Mouse (Mus musculus) testis, adult 2 months (tissue): ENCODE results near the gene Rtn4ip1. TPM values are rescaled to one million over a fixed set of nuclear protein-coding genes. Genes with fewer than 3 reads are reported as not detected.
"Not testable (repeated sequence)": the region's sequence is repeated elsewhere in the genome, so short reads cannot be mapped to it uniquely, and the experiment has no call there.

ENCODE experiments used
- H3K27ac ChIP-seq: fragments of 200-500 bp; 2 replicates; pipeline ENCODE4 v1.5.1; 2012; ENCODE audit warnings: low read depth, low read length; ENCODE audit not compliant: control insufficient read depth, insufficient read depth
- H3K27me3 ChIP-seq: fragments of 200-500 bp; 2 replicates; pipeline ENCODE4 v1.6.1; 2012; ENCODE audit warnings: mild to moderate bottlenecking, low read length, moderate library complexity; ENCODE audit not compliant: control insufficient read depth, insufficient read depth
- H3K36me3 ChIP-seq: fragments of 200-500 bp; 2 replicates; pipeline ENCODE4 v1.6.1; 2012; ENCODE audit warnings: mild to moderate bottlenecking, low read length; ENCODE audit not compliant: control insufficient read depth, insufficient read depth
- H3K4me1 ChIP-seq: fragments of 200-500 bp; 2 replicates; pipeline ENCODE4 v1.6.1; 2012; ENCODE audit warnings: low read length; ENCODE audit not compliant: control insufficient read depth, insufficient read depth
- H3K4me3 ChIP-seq: fragments of 200-500 bp; 2 replicates; pipeline ENCODE4 v1.5.1; 2012; ENCODE audit warnings: low read depth, mild to moderate bottlenecking, low read length, moderate library complexity, mixed read lengths; ENCODE audit not compliant: control insufficient read depth
- CTCF ChIP-seq: fragments of 200-500 bp; IDR thresholded peaks from 2 replicates; pipeline ENCODE4 v1.5.1; 2012; ENCODE audit warnings: low read depth, mild to moderate bottlenecking, inconsistent platforms, low read length, moderate library complexity; ENCODE audit not compliant: control insufficient read depth, insufficient read depth, insufficient replicate concordance
- POLR2A ChIP-seq: fragments of 200-500 bp; IDR thresholded peaks from 2 replicates; pipeline ENCODE4 v1.6.1; 2012; ENCODE audit warnings: low read depth, mild to moderate bottlenecking, inconsistent platforms, low read length, moderate library complexity; ENCODE audit not compliant: control insufficient read depth
- polyA plus RNA-seq: library from polyadenylated mRNA; depleted of rRNA; stranded (reverse); fragments of >200 nt; gene quantifications from 2 replicates; pipeline ENCODE4 v1.2.3, GENCODE M21; 2012

Gene Rtn4ip1
- polyA plus RNA-seq, 1 experiment: 20.8 TPM

DNA sequence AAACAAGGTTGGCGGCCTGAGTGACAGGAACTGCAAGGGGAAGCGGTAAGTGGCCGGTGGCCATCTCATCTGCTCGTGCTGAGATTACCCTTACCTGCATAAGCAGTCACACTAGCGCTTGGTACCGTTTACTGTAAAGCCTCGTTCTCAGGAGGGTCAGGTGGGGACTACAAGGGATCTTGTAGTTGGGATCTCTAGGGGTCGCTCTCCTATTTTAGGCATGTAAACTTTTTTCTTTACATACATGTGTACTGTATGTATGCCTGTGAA, 9.2 kb downstream of the Rtn4ip1 start:
- Histone ChIP-seq H3K27ac (no peak overlapping the region), H3K4me3 (no peak overlapping the region), H3K36me3 (no peaks in the 10 kb centered on the region; the same call in 1 of the 2 replicates), H3K27me3 (no peaks in the 10 kb centered on the region), H3K4me1 (no peaks in the 10 kb centered on the region)
- TF ChIP-seq POLR2A (no peak), CTCF (no peak)

DNA sequence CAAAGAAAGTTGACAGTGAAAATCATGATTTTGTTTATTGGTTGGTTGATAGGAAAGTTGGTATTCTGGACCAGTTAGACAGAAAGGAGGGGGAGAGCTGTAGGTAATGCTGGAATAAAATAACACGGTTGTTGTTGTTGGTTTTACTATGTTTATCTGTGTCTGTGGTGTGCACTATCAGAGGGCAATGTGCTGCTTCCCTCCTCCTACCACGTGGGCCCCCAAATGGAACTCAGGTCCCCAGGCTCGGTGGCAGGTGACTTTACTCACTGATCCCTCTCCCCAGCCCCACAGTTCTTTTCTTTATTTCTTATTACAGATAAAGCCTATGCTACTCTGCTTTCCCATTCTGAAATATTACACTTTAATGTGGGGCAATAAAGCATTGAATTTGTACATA, 10.6 kb downstream of the Rtn4ip1 start:
- H3K4me1 ChIP-seq: no peaks in the 10 kb centered on the region
- H3K27me3 ChIP-seq: no peaks in the 10 kb centered on the region
- no peak overlapping the region for H3K4me3 ChIP-seq
- no peak overlapping the region for H3K27ac ChIP-seq
- no peaks in the 10 kb centered on the region; the same call in 1 of the 2 replicates for H3K36me3 ChIP-seq
- no peak for TF ChIP-seq CTCF
- TF ChIP-seq POLR2A: no peak

GRCm38 (mm10) chr10:43916181-43916580, 14.6 kb downstream of the Rtn4ip1 start:
- TF ChIP-seq POLR2A: no peak

GRCm38 (mm10) chr10:43916737-43917136, 15.1 kb downstream of the Rtn4ip1 start:
- Histone ChIP-seq H3K27ac (no peak overlapping the region), H3K36me3 (no peaks in the 10 kb centered on the region; the same call in 1 of the 2 replicates)

More at GRCm38 (mm10) chr10:43916181-43916580, 14.6 kb downstream of the Rtn4ip1 start:
- Histone ChIP-seq H3K27ac (no peak overlapping the region), H3K36me3 (no peaks in the 10 kb centered on the region; the same call in 1 of the 2 replicates), H3K27me3 (no peaks in the 10 kb centered on the region), H3K4me1 (no peaks in the 10 kb centered on the region), H3K4me3 (no peak overlapping the region)

GRCm38 (mm10) chr10:43918696-43919608, 17.3 kb downstream of the Rtn4ip1 start:
- no peak overlapping the region for H3K27ac ChIP-seq
- peak; percentile 69; the same call in 1 of the 2 replicates for TF ChIP-seq CTCF
- no peak for TF ChIP-seq POLR2A
- H3K27me3 ChIP-seq: no peaks in the 10 kb centered on the region
- H3K36me3 ChIP-seq: peaks cover 1% of the 10 kb centered on the region; the same call in 1 of the 2 replicates
- H3K4me1 ChIP-seq: no peaks in the 10 kb centered on the region
- no peak overlapping the region for H3K4me3 ChIP-seq

More at GRCm38 (mm10) chr10:43916737-43917136, 15.1 kb downstream of the Rtn4ip1 start:
- no peaks in the 10 kb centered on the region for H3K27me3 ChIP-seq
- TF ChIP-seq POLR2A: no peak
- TF ChIP-seq CTCF: no peak
- H3K4me3 ChIP-seq: no peak overlapping the region
- H3K4me1 ChIP-seq: no peaks in the 10 kb centered on the region

DNA sequence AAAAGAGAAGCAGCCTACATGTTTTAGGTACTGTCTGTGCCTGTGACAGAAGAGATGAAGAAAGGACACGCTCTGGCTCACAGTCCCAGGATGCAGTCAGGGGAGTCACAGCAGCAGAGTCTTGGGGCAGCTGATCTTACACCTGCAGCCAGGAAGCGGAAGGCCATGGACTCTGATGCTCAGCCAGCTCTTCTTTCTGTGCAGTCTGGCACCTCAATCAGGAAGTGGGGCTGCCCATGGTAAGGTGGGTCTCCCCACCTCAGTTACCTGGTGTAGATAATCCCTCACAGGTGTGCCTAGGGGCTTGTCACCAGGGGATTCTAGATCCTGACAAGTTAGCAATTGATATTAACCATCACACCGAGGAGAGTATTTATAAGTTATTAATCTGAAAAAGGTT, 21.5 kb downstream of the Rtn4ip1 start:
- peaks cover 1% of the 10 kb centered on the region for H3K36me3 ChIP-seq
- TF ChIP-seq POLR2A (no peak), CTCF (no peak)
- no peak overlapping the region for H3K4me3 ChIP-seq
- H3K27ac ChIP-seq: no peak overlapping the region
- no peaks in the 10 kb centered on the region for H3K4me1 ChIP-seq
- H3K27me3 ChIP-seq: no peaks in the 10 kb centered on the region

- H3K36me3 ChIP-seq, H3K4me1 ChIP-seq: not testable (repeated sequence)
These were observed 24.2 kb downstream of the Rtn4ip1 start for GRCm38 (mm10) chr10:43925776-43926175.

DNA sequence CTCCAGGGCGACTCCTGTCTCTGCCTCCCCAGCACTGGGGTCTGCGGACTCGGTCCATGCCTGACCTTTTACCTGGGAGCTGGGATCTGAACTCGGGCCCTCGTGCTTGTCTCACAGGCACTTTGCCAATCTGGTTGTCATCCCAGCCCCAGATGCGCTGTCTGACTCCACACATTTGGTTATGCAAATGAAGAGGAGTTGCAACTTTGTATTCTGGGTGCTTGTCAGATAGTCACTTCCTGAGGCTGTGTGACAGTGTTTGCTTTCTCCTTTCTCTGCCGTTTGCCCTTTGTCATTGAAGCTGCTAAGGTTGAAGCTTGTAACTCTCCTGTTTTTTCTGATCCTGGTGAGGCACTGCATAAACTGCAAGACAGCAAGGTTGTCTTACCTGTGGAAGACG, 26.1 kb downstream of the Rtn4ip1 start:
- Histone ChIP-seq H3K4me1 (no peaks in the 10 kb centered on the region), H3K27me3 (no peaks in the 10 kb centered on the region), H3K27ac (no peak overlapping the region), H3K4me3 (no peak overlapping the region), H3K36me3 (peaks cover 1% of the 10 kb centered on the region)
- TF ChIP-seq CTCF (no peak), POLR2A (no peak)

More at GRCm38 (mm10) chr10:43925776-43926175, 24.2 kb downstream of the Rtn4ip1 start:
- not testable (repeated sequence) for H3K27ac ChIP-seq, H3K27me3 ChIP-seq, H3K4me3 ChIP-seq
